Mouse (Mus musculus) ovary, adult 2 months (tissue): ENCODE measurements around the gene Spc24. TPM values are rescaled to one million over a fixed set of nuclear protein-coding genes. Genes with fewer than 3 reads are reported as not detected.

Experiments used
- polyA plus RNA-seq: library from polyadenylated mRNA; depleted of rRNA; stranded (reverse); fragments of >200 nt; gene quantifications from 2 replicates; pipeline ENCODE4 v1.2.3, GENCODE M21; 2012; rRNA removed

Spc24 gene
- polyA plus RNA-seq, result 26.6 and 31.0 TPM in 2 replicates

GRCm38 (mm10) chr9:21760155-21761088 lies at the start of gene Spc24:
Spc24 (minus strand) TSS chr9:21760303.

GRCm38 (mm10) chr9:21798345-21799009 lies 38.4 kb upstream of the Spc24 start, which contains the start of gene Kank2:
Kank2 (minus strand) TSS chr9:21798744.

GRCm38 (mm10) chr9:21723377-21724146 lies 36.5 kb downstream of the Spc24 start, which contains the start of gene Ldlr:
Ldlr (plus strand) TSS chr9:21723483.

Other genes starting within 250 kb of the Spc24 start
- 3.6 and 4.4 TPM in 2 replicates for gene AB124611, start 234.1 kb downstream of the Spc24 start, polyA plus RNA-seq
- gene Carm1, start 213.4 kb downstream of the Spc24 start, polyA plus RNA-seq, result 155 and 191 TPM in 2 replicates
- 39.8 and 49.5 TPM in 2 replicates for gene Timm29, start 167.6 kb downstream of the Spc24 start, polyA plus RNA-seq
- gene Yipf2, start 167.5 kb downstream of the Spc24 start, polyA plus RNA-seq, result 68.8 and 69.2 TPM in 2 replicates
- 71.6 and 79.7 TPM in 2 replicates for gene Smarca4, start 144.1 kb downstream of the Spc24 start, polyA plus RNA-seq
- gene Ldlr, start 36.8 kb downstream of the Spc24 start, polyA plus RNA-seq, result 70.7 and 74.7 TPM in 2 replicates
- 148 and 186 TPM in 2 replicates for gene Kank2, start 38.4 kb upstream of the Spc24 start, polyA plus RNA-seq
- 25.8 and 30.4 TPM in 2 replicates for gene Angptl8, start 75.2 kb upstream of the Spc24 start, polyA plus RNA-seq
- 151 and 170 TPM in 2 replicates for gene Dock6, start 92.3 kb upstream of the Spc24 start, polyA plus RNA-seq
- gene Rab3d, start 157.9 kb upstream of the Spc24 start, polyA plus RNA-seq, result 49.3 and 63.0 TPM in 2 replicates
- gene Ccdc159, start 167.2 kb upstream of the Spc24 start, polyA plus RNA-seq, result 8.4 and 9.9 TPM in 2 replicates
- 179 and 191 TPM in 2 replicates for gene Tmem205, start 167.3 kb upstream of the Spc24 start, polyA plus RNA-seq
- gene Plppr2, start 176.7 kb upstream of the Spc24 start, polyA plus RNA-seq, result 48.0 and 52.6 TPM in 2 replicates
- gene Swsap1, start 195.5 kb upstream of the Spc24 start, polyA plus RNA-seq, result 7.1 and 11.2 TPM in 2 replicates
- 3.1 and 3.4 TPM in 2 replicates for gene Epor, start 203.2 kb upstream of the Spc24 start, polyA plus RNA-seq
- gene Rgl3, start 229.1 kb upstream of the Spc24 start, polyA plus RNA-seq, result 40.1 and 43.7 TPM in 2 replicates
- gene Ccdc151, start 242.3 kb upstream of the Spc24 start, polyA plus RNA-seq, result 3.5 and 4.3 TPM in 2 replicates
- 129 and 142 TPM in 2 replicates for gene Prkcsh, start 242.5 kb upstream of the Spc24 start, polyA plus RNA-seq